Mouse (Mus musculus) stomach, postnatal 0 days (tissue): Measurements from ENCODE around the gene Acss1.

Experiments
- CTCF ChIP-seq: IDR thresholded peaks from 2 replicates; pipeline ENCODE4 v1.5.1; 2016; ENCODE audit warnings: antibody characterized with exemption, low read depth, mild to moderate bottlenecking, moderate library complexity
- EP300 ChIP-seq: optimal IDR thresholded peaks from 2 replicates; pipeline ENCODE3; 2016; ENCODE audit warnings: antibody characterized with exemption

GRCm38 (mm10) chr2:150589076-150589475, 79.2 kb downstream of the Acss1 start:
- no peak for TF ChIP-seq CTCF
- TF ChIP-seq EP300, result no peak
